Mouse (Mus musculus): ENCODE measurements around the gene Ccdc22. TPM values are rescaled to one million over a fixed set of nuclear protein-coding genes. Genes with fewer than 3 reads are reported as not detected.

Gene Ccdc22
- polyA plus RNA-seq, 1 experiment from 2014 or later, result 22.4 TPM

GRCm38 (mm10) chrX:7581151-7581550 lies 24.2 kb downstream of the Ccdc22 start:
- 94% methylated on average over 2 of the region's 2 CpGs for WGBS
- H3K9ac ChIP-seq (ENCODE audit: low read depth, low read length), result no peak overlapping the region

GRCm38 (mm10) chrX:7574885-7575231 lies 30.5 kb downstream of the Ccdc22 start:
- DNase-seq (ENCODE audit: low spot score), result no peak
- H3K27ac ChIP-seq (ENCODE audit: low read depth, low read length), result no peak overlapping the region
- peak overlapping the region; percentile 38 for H3K4me2 ChIP-seq (replicated peaks; ENCODE audit: low read depth, low read length)
- no peaks in the 10 kb centered on the region for H3K27me3 ChIP-seq (ENCODE audit: control insufficient read depth, insufficient read depth, low read length)
- peak overlapping the region; percentile 54 for H3K4me3 ChIP-seq (ENCODE audit: low read depth, low read length)
- ATAC-seq (ENCODE audit: low FRiP score), result no peak
- no peak overlapping the region for H3K9ac ChIP-seq (ENCODE audit: low read depth, low read length)
- 47% methylated on average over 3 of the region's 6 CpGs for WGBS
- no peaks in the 10 kb centered on the region for H3K36me3 ChIP-seq (ENCODE audit: control insufficient read depth, insufficient read depth, low read length)
- no peaks in the 10 kb centered on the region for H3K4me1 ChIP-seq (replicated peaks; ENCODE audit: control insufficient read depth, insufficient read depth, low read length)
- no peaks in the 10 kb centered on the region for H3K9me3 ChIP-seq (ENCODE audit: control insufficient read depth, low read length)

More at GRCm38 (mm10) chrX:7581151-7581550, 24.2 kb downstream of the Ccdc22 start:
- H3K36me3 ChIP-seq (ENCODE audit: control insufficient read depth, insufficient read depth, low read length), result no peaks in the 10 kb centered on the region
- H3K27me3 ChIP-seq (ENCODE audit: control insufficient read depth, insufficient read depth, low read length), result no peaks in the 10 kb centered on the region
- ATAC-seq (ENCODE audit: low FRiP score) (no peak), DNase-seq (ENCODE audit: low spot score) (no peak)
- no peaks in the 10 kb centered on the region for H3K9me3 ChIP-seq (ENCODE audit: control insufficient read depth, low read length)
- no peak overlapping the region for H3K27ac ChIP-seq (ENCODE audit: low read depth, low read length)
- no peak overlapping the region for H3K4me3 ChIP-seq (ENCODE audit: low read depth, low read length)
- H3K4me2 ChIP-seq (replicated peaks; ENCODE audit: low read depth, low read length), result no peak overlapping the region
- no peaks in the 10 kb centered on the region for H3K4me1 ChIP-seq (replicated peaks; ENCODE audit: control insufficient read depth, insufficient read depth, low read length)

- WGBS, result 26% methylated on average over 50 of the region's 65 CpGs
- no peaks in the 10 kb centered on the region for H3K9me3 ChIP-seq (ENCODE audit: control insufficient read depth, low read length)
Observed at GRCm38 (mm10) chrX:7574087-7574884, 31.0 kb downstream of the Ccdc22 start, which contains the start of gene Ppp1r3f. Gene Ppp1r3f, minus strand, starts transcription at chrX:7574283.

GRCm38 (mm10) chrX:7573176-7574086 lies 31.9 kb downstream of the Ccdc22 start, which contains the start of gene Foxp3:
Gene Foxp3, plus strand, starts transcription at chrX:7573644.
- Histone ChIP-seq H3K27ac (ENCODE audit: low read depth, low read length) (peak within 1 kb of the TSS; percentile 71), H3K4me3 (ENCODE audit: low read depth, low read length) (peak within 1 kb of the TSS; percentile 54), H3K9ac (ENCODE audit: low read depth, low read length) (peak within 1 kb of the TSS; percentile 72), H3K4me2 (replicated peaks; ENCODE audit: low read depth, low read length) (peak within 1 kb of the TSS; percentile 56), H3K27me3 (ENCODE audit: control insufficient read depth, insufficient read depth, low read length) (no peaks in the 10 kb centered on the region), H3K36me3 (ENCODE audit: control insufficient read depth, insufficient read depth, low read length) (no peaks in the 10 kb centered on the region), H3K9me3 (ENCODE audit: control insufficient read depth, low read length) (no peaks in the 10 kb centered on the region), H3K4me1 (replicated peaks; ENCODE audit: control insufficient read depth, insufficient read depth, low read length) (no peaks in the 10 kb centered on the region)
- DNase-seq (ENCODE audit: low spot score), result peak; percentile 30
- ATAC-seq (ENCODE audit: low FRiP score), result peak; percentile 22
- 33% methylated on average over 39 of the region's 72 CpGs for WGBS

More at GRCm38 (mm10) chrX:7574087-7574884, 31.0 kb downstream of the Ccdc22 start, which contains the start of gene Ppp1r3f:
- Histone ChIP-seq H3K27ac (ENCODE audit: low read depth, low read length) (peak within 1 kb of the TSS; percentile 71), H3K9ac (ENCODE audit: low read depth, low read length) (peak within 1 kb of the TSS; percentile 72), H3K4me1 (replicated peaks; ENCODE audit: control insufficient read depth, insufficient read depth, low read length) (no peaks in the 10 kb centered on the region), H3K36me3 (ENCODE audit: control insufficient read depth, insufficient read depth, low read length) (no peaks in the 10 kb centered on the region), H3K4me2 (replicated peaks; ENCODE audit: low read depth, low read length) (peak within 1 kb of the TSS; percentile 56), H3K27me3 (ENCODE audit: control insufficient read depth, insufficient read depth, low read length) (no peaks in the 10 kb centered on the region), H3K4me3 (ENCODE audit: low read depth, low read length) (peak within 1 kb of the TSS; percentile 54)
- ATAC-seq (ENCODE audit: low FRiP score), result peak; percentile 99
- peak; percentile 86 for DNase-seq (ENCODE audit: low spot score)

- no peaks in the 10 kb centered on the region for H3K9me3 ChIP-seq (ENCODE audit: control insufficient read depth, low read length)
- H3K4me2 ChIP-seq (replicated peaks; ENCODE audit: low read depth, low read length), result no peak overlapping the region; the same call in 1 of the 2 replicates
- WGBS, result 88% methylated on average over 10 of the region's 10 CpGs
- no peaks in the 10 kb centered on the region for H3K36me3 ChIP-seq (ENCODE audit: control insufficient read depth, insufficient read depth, low read length)
- H3K9ac ChIP-seq (ENCODE audit: low read depth, low read length), result no peak overlapping the region
- no peaks in the 10 kb centered on the region for H3K4me1 ChIP-seq (replicated peaks; ENCODE audit: control insufficient read depth, insufficient read depth, low read length)
- H3K27ac ChIP-seq (ENCODE audit: low read depth, low read length), result no peak overlapping the region
- DNase-seq (ENCODE audit: low spot score) (no peak), ATAC-seq (ENCODE audit: low FRiP score) (no peak)
- H3K4me3 ChIP-seq (ENCODE audit: low read depth, low read length), result no peak overlapping the region
- no peaks in the 10 kb centered on the region for H3K27me3 ChIP-seq (ENCODE audit: control insufficient read depth, insufficient read depth, low read length)
Observed at GRCm38 (mm10) chrX:7572466-7572865, 32.9 kb downstream of the Ccdc22 start.

GRCm38 (mm10) chrX:7571565-7572136 lies 33.7 kb downstream of the Ccdc22 start:
- 93% methylated on average over 9 of the region's 9 CpGs for WGBS
- ATAC-seq (ENCODE audit: low FRiP score) (no peak), DNase-seq (ENCODE audit: low spot score) (no peak)
- H3K4me3 ChIP-seq (ENCODE audit: low read depth, low read length), result no peak overlapping the region
- no peak overlapping the region for H3K9ac ChIP-seq (ENCODE audit: low read depth, low read length)
- no peaks in the 10 kb centered on the region for H3K36me3 ChIP-seq (ENCODE audit: control insufficient read depth, insufficient read depth, low read length)
- H3K4me1 ChIP-seq (replicated peaks; ENCODE audit: control insufficient read depth, insufficient read depth, low read length), result no peaks in the 10 kb centered on the region
- no peak overlapping the region for H3K4me2 ChIP-seq (replicated peaks; ENCODE audit: low read depth, low read length)
- no peaks in the 10 kb centered on the region for H3K9me3 ChIP-seq (ENCODE audit: control insufficient read depth, low read length)
- no peak overlapping the region for H3K27ac ChIP-seq (ENCODE audit: low read depth, low read length)
- H3K27me3 ChIP-seq (ENCODE audit: control insufficient read depth, insufficient read depth, low read length), result no peaks in the 10 kb centered on the region

- no peak overlapping the region for H3K4me2 ChIP-seq (replicated peaks; ENCODE audit: low read depth, low read length)
- DNase-seq (ENCODE audit: low spot score), result no peak
- H3K27ac ChIP-seq (ENCODE audit: low read depth, low read length), result no peak overlapping the region
- H3K27me3 ChIP-seq (ENCODE audit: control insufficient read depth, insufficient read depth, low read length), result no peaks in the 10 kb centered on the region
- no peak overlapping the region for H3K9ac ChIP-seq (ENCODE audit: low read depth, low read length)
- H3K4me1 ChIP-seq (replicated peaks; ENCODE audit: control insufficient read depth, insufficient read depth, low read length), result no peaks in the 10 kb centered on the region
- H3K36me3 ChIP-seq (ENCODE audit: control insufficient read depth, insufficient read depth, low read length), result no peaks in the 10 kb centered on the region
- no peak for ATAC-seq (ENCODE audit: low FRiP score)
- 61% methylated on average over 7 of the region's 7 CpGs for WGBS
- H3K9me3 ChIP-seq (ENCODE audit: control insufficient read depth, low read length), result no peaks in the 10 kb centered on the region
- no peak overlapping the region for H3K4me3 ChIP-seq (ENCODE audit: low read depth, low read length)
Observed at GRCm38 (mm10) chrX:7570481-7571175, 34.7 kb downstream of the Ccdc22 start.

GRCm38 (mm10) chrX:7567491-7567890 lies 37.8 kb downstream of the Ccdc22 start:
- Histone ChIP-seq H3K27ac (ENCODE audit: low read depth, low read length) (no peak overlapping the region), H3K27me3 (ENCODE audit: control insufficient read depth, insufficient read depth, low read length) (no peaks in the 10 kb centered on the region), H3K4me2 (replicated peaks; ENCODE audit: low read depth, low read length) (no peak overlapping the region), H3K4me1 (replicated peaks; ENCODE audit: control insufficient read depth, insufficient read depth, low read length) (no peaks in the 10 kb centered on the region), H3K9me3 (ENCODE audit: control insufficient read depth, low read length) (no peaks in the 10 kb centered on the region), H3K36me3 (ENCODE audit: control insufficient read depth, insufficient read depth, low read length) (no peaks in the 10 kb centered on the region), H3K4me3 (ENCODE audit: low read depth, low read length) (no peak overlapping the region), H3K9ac (ENCODE audit: low read depth, low read length) (no peak overlapping the region)
- no peak for DNase-seq (ENCODE audit: low spot score)
- ATAC-seq (ENCODE audit: low FRiP score), result no peak
- 83% methylated on average over 8 of the region's 9 CpGs for WGBS
